Mouse (Mus musculus) B cell, adult 2 months (primary cell): Measurements from ENCODE around the gene Prpf3.
"Not testable (repeated sequence)": the region's sequence is repeated elsewhere in the genome, so short reads cannot be mapped to it uniquely, and the experiment has no call there.

Experiments used
- DNase-seq, 2 experiments: peaks; one replicate each; pipeline ENCODE4 v3.0.0; 2022

Gene Prpf3

GRCm38 (mm10) chr3:95879063-95879462, 23.4 kb upstream of the Prpf3 start:
- no peak for DNase-seq

GRCm38 (mm10) chr3:95872048-95872447, 16.4 kb upstream of the Prpf3 start:
- DNase-seq, result no peak

DNA sequence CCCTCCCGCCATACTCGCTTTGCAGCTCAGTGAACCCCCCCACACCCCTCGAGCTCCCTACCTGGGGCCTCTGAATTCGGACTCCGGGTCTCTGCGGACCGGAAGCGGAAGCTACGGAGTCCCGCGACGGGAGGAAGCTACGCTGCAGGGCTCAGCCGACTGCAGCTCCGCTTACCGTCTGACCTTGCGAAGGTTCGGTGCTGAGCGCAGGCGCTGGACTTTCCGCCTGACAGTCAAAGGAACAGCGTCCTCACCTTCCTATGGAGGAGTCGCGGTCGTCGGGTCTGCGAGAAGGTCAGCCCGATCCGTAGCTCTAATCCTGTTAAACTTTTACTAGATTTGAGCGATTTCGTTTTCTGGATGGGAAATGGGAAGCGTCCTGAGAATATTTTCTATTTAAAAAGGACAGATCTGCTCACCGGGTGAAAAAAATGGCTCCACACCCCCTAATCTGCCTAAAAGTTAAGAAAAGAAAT, 15.7 kb upstream of the Prpf3 start, which contains the start of gene Mrps21:
TSS of gene Mrps21 (minus strand) at position 128 of the 476 bp plus-strand sequence.
- peak; percentile 86 for DNase-seq

DNA sequence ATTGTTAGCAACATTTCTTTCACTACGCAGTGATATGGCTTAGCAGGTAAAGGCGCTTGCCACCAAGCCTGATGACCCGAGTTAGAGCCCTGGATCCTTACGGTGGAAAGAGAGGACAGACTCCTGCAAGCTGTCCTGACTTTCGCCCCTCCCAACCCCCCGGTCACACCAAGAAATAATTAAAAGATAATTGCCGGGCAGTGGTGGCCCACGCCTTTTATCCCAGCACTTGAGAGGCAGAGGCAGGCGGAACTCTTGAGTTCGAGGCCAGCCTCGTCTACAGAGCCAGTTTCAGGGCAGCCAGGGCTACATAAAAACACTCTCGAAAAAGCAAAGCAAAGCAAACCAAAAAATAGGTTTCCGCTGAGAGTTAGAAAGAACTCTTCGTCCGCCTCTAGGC, 15.3 kb upstream of the Prpf3 start:
- no peak for DNase-seq

DNA sequence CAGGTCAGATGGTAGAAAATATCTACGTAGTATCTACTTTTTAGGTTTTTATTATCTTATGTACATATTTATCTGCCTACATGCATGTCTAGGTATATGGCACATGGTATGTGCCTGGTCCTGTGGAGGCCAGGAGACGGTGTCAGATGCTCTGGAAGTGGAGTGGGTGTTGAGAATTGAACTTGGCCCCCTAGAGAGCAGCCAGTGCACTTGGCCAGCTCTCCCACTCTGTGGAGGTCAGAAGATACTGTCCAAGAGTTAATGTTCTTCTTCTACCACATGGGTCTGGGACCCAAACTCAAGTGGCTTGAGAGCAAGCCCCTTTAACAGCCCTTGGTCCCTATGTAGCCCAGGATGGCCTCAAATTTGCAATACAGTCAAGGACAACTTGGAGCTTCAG, 11.7 kb upstream of the Prpf3 start:
- DNase-seq, result no peak

GRCm38 (mm10) chr3:95866071-95866470, 10.4 kb upstream of the Prpf3 start:
- no peak for DNase-seq

DNA sequence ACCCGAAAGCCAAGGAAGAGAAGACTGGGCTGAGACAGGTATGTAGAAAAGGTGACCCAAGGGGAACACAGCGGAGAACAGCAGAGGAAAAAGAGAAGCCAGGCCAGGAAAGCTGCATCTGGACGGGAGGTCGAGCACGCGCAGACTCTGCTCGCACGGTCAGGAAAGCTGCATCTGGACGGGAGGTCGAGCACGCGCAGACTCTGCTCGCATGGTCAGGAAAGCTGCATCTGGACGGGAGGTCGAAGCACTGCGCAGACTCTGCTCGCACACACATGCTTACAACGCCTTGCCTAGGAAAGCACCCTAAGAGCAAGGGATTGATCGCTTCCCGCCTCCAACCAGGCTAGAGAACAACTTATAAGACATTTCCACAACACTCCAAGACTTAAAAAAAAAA, 9.9 kb upstream of the Prpf3 start:
- DNase-seq, result no peak

DNA sequence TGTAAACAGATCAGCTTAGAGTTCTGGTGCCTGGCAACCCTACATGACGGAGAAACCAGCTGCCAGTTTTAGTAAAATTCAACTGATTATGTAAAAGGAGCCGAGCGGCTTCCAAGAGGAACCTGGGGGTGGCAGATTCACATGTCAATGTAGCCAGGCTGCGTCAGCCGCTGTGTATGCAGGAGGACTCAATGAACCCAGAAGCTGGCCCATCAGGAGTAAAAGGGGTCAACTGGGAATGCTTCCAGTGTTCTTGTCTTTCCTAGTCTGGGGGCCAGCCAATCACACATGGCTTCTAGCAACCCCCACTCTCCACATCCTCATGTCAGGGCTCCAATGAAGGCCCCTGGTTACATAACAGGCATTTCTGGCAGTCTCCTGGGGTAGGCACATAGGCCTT, 9.4 kb upstream of the Prpf3 start:
- DNase-seq, result no peak

GRCm38 (mm10) chr3:95863578-95863977, 7.9 kb upstream of the Prpf3 start:
- DNase-seq, result no peak

DNA sequence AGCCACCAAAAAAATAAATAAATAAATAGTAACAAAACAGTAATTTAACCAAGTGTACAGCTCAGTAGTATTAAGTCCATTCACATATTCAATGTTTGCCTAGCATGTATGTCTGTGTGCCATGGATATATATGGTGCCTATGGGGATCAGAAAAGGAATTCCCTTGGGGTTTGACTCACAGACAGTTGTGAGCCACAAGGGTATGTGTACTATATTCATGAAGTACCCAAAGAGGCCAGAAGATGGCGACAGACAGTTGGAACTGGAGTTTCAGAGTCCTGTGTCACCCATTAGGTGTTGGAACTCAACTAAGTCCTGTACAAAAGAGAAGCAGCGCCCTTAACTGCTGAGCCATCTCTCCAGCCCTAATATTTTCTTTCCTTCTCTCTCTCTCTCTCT, 6.1 kb upstream of the Prpf3 start:
- peak; percentile 84 to 87 for DNase-seq

DNA sequence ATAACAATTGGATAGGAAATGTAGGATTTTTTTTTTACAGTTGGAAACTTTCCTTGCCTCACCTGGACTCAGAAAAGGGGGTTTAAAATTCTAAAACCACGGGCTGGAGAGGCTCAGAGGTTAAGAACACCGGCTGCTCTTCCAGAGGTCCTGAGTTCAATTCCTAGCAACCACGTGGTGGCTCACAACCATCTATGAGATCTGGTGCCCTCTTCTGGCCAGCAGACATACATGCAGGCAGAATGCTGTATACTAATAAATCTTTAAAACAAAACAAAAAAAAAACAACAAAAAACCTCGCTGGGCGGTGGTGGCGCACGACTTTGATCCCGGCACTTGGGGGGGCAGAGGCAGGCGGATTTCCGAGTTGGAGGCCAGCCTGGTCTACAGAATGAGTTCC, 5.5 kb upstream of the Prpf3 start:
- DNase-seq, result peak; percentile 54 to 56

DNA sequence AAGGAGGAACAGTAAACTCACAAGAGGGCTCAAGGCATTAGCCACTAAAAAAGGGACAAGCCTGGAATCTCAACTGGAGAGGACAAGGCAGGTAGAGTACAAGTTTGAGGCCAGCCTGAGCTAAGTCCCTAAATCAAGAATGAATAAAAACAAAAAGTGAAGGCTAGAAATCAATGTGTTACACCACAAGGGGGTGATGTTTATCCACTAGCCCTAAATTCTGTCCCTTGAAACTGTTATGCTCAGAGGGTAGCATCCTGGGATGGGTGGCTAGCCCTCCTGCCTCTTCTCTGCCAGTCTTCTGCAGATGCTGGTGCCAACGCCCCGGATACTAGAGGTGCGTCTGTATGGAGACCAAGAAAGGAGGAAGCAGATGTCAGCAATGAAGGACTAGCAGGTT, 4.6 kb upstream of the Prpf3 start:
- no peak for DNase-seq

GRCm38 (mm10) chr3:95858278-95858677, 2.6 kb upstream of the Prpf3 start:
- DNase-seq, result not testable (repeated sequence)

- DNase-seq, result not testable (repeated sequence)
Observed at GRCm38 (mm10) chr3:95857050-95857449, 1.4 kb upstream of the Prpf3 start.

DNA sequence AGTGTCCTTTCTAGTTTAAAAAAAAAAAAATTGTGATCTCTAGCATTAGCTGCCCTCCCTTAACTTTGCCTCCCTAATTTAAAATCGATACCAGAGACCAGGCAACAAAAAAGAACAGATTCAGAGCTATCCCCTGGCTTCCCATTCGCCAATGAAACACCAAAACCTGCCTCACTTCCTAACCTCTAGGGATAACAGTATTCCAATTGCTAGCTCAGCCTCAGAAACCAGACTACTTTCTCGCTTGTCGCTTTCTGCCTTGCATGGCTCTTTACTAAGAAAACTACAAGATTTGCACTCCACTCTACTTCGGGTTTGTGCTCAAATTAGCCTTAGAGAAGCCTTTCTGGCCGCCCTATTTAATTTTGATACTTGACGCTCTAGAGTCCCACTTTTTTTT, 430 bp upstream of the Prpf3 start:
- DNase-seq, result no peak

DNA sequence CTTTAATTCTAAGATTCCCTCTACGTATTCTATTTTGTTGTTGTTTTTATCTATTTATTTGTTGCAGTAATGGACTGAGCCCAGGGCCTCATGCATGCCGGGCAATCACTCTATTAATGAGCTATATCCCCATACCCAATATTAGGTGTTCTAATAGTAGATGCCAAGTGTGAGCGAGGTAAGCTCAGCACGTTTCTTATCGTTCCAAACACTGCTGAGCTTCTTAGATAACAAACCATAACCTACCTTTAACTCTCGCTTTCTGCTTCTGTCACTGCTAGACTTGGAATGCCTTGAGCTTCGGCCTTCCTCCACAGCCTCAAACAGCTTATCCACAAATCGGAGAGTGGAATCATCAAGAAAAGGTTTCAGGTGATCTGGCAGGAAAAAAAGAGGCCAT, 4.4 kb downstream of the Prpf3 start:
- no peak for DNase-seq

DNA sequence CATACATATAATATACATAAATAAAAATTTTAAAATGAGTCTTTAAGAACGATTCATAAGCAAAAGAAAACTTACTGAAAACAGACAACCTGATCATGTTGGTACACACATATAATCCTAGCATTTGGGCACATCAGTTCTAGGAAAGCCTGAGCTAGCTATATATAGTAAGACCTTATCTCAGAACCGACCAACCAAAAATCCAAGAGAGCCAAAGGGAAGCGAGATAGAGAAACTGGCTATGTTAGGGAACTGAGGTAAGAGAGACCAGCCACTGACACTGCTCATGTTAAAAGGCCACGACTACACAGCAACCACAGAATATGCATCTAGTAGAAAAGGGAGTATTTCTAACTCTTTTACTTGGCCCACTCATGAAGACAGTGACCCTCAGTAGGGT, 5.1 kb downstream of the Prpf3 start:
- no peak for DNase-seq

DNA sequence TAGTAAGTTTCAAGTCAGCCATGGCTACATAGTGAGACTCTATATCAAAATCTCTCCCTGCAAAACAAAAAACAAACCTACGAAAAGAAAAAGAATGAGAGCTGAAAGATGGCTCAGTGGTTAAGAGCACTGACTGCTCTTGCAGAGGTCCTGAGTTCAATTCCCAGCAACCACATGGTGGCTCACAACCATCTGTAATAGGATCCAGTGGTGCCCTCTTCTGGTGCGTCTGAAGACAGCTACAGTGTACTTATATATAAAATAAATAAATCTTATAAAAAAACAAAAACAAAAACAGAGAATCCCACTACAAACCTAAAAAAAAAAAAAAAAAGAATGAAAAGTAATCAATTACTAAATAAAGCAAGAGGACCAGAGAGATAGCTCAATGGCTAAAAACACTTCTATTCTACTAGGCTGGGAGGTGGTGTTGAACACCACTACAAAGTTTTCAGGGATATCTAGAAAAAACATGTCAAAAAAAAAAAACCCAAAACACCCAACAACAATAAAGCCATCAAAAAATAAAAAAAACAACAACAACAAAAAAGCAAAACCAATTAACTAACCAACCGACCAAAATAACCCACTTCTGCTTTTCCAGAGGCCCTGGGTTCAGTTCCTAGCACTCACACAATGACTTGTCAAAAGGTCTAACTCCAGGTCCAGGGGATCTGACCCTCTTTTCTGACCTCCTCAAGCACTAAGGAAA, 13.0 kb downstream of the Prpf3 start:
- peak; percentile 22 to 41 for DNase-seq

DNA sequence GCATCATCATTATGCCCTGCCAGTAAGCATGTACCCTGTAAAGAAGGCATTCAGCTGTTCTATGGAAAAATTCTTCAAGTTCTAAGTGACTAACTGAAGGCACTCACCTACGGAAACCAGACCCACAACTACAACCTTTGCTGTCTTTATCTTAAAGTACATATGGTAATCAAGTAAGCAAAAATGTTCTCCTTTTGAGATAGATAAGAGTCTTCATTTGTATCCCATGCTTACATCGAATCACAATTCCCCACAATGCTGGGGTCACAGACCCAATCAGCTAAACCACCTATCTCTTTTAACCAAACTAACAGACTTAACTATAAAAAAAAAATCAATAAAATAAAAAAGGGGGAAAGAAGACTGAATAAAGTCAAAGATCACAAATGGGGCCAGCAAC, 16.4 kb downstream of the Prpf3 start:
- DNase-seq, result no peak

DNA sequence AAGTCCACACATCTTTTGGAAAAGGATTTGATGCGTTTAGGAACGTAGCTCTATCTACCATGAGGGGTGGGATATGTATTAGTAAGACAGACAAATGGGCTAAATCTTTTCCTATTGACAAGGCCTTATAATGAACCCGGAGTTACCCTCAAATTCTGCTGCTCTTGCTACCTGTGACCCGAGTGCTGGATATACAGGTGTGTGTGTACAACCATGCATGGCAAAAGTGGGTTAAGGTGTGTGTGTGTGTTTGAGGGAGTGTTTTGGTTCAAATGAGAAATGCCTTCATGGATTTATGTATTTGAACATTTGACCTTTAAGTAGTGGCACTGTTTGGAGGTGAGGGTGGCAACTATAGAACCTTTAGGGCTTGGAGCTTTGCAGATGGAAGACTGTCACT, 26.6 kb downstream of the Prpf3 start:
- no peak for DNase-seq

- DNase-seq, result no peak
Observed at GRCm38 (mm10) chr3:95826275-95826674, 29.4 kb downstream of the Prpf3 start.

- DNase-seq, result no peak
Observed at GRCm38 (mm10) chr3:95820046-95821010, 35.4 kb downstream of the Prpf3 start.

GRCm38 (mm10) chr3:95819351-95819985, 36.2 kb downstream of the Prpf3 start:
- DNase-seq, result peak; percentile 100
